Mouse (Mus musculus) hindbrain, embryonic 12.5 days (tissue): Measurements from ENCODE around the gene Mdn1. TPM values are rescaled to one million over a fixed set of nuclear protein-coding genes. Genes with fewer than 3 reads are reported as not detected.

Experiments
- ATAC-seq: fragments of 200-750 bp; cut with Nextera tagmentation; 2 replicates; pipeline ENCODE4 v1.8.0; 2017; ENCODE audit warnings: moderate TSS enrichment; ENCODE audit not compliant: low FRiP score
- H3K27ac ChIP-seq: fragments of 300-500 bp; sonication (generic); 2 replicates; pipeline ENCODE4 v1.5.1; 2016; ENCODE audit warnings: mild to moderate bottlenecking
- H3K27me3 ChIP-seq: fragments of 300-500 bp; sonication (generic); 2 replicates; pipeline ENCODE4 v1.6.1; 2016; ENCODE audit warnings: mild to moderate bottlenecking
- H3K36me3 ChIP-seq: fragments of 300-500 bp; sonication (generic); 2 replicates; pipeline ENCODE4 v1.6.1; 2016; ENCODE audit warnings: mild to moderate bottlenecking
- H3K4me1 ChIP-seq: fragments of 300-500 bp; sonication (generic); 2 replicates; pipeline ENCODE4 v1.6.1; 2016
- H3K4me2 ChIP-seq: fragments of 300-500 bp; sonication (generic); replicated peaks from 2 replicates; pipeline ENCODE4 v1.6.1; 2016; ENCODE audit warnings: mild to moderate bottlenecking
- H3K4me3 ChIP-seq: fragments of 300-500 bp; sonication (generic); 2 replicates; pipeline ENCODE4 v1.5.1; 2016; ENCODE audit warnings: mild to moderate bottlenecking
- H3K9ac ChIP-seq: fragments of 300-500 bp; sonication (generic); 2 replicates; pipeline ENCODE4 v1.6.1; 2016; ENCODE audit warnings: mild to moderate bottlenecking, moderate library complexity
- H3K9me3 ChIP-seq: fragments of 300-500 bp; sonication (generic); replicated peaks from 2 replicates; pipeline ENCODE4 v1.6.1; 2016; ENCODE audit warnings: mild to moderate bottlenecking
- WGBS: fragments of 180-500 bp; shearing (Covaris S2); methylation state at CpG from one replicate; pipeline ENCODE4 v1.1.7; 2016; 5-methylcytosine and 5-hydroxymethylcytosine counted together
- polyA plus RNA-seq: library from polyadenylated mRNA; unstranded; fragments of >200 nt; fragmentation: Nextera tagmentation; extraction: Ambion mirVana; gene quantifications from 2 replicates; pipeline ENCODE4 v1.2.1, GENCODE M21; 2016

Mdn1 gene
- polyA plus RNA-seq, 1 experiment from 2014 or later, result 17.5 TPM

- no peak for ATAC-seq
- no peak overlapping the region for H3K27ac ChIP-seq
- no peak overlapping the region for H3K4me3 ChIP-seq
- H3K36me3 ChIP-seq, result peaks cover 54% of the 10 kb centered on the region
- 87% methylated on average over 6 of the region's 6 CpGs for WGBS
- H3K4me2 ChIP-seq, result no peak overlapping the region
- H3K9ac ChIP-seq, result no peak overlapping the region
- no peaks in the 10 kb centered on the region for H3K4me1 ChIP-seq
- H3K27me3 ChIP-seq, result no peaks in the 10 kb centered on the region
- H3K9me3 ChIP-seq, result no peaks in the 10 kb centered on the region
These were observed 26.2 kb downstream of the Mdn1 start for GRCm38 (mm10) chr4:32683061-32683582.

GRCm38 (mm10) chr4:32717733-32718132, 60.8 kb downstream of the Mdn1 start:
- no peak overlapping the region for H3K27ac ChIP-seq
- H3K9me3 ChIP-seq, result no peaks in the 10 kb centered on the region
- no peaks in the 10 kb centered on the region for H3K27me3 ChIP-seq
- no peaks in the 10 kb centered on the region for H3K4me1 ChIP-seq
- H3K4me2 ChIP-seq, result no peak overlapping the region
- no peak for ATAC-seq
- peaks cover 71% of the 10 kb centered on the region for H3K36me3 ChIP-seq
- 82% methylated on average over 1 of the region's 1 CpGs for WGBS
- H3K9ac ChIP-seq, result no peak overlapping the region
- H3K4me3 ChIP-seq, result no peak overlapping the region

GRCm38 (mm10) chr4:32745394-32745793, 88.5 kb downstream of the Mdn1 start:
- Histone ChIP-seq H3K4me2 (no peak overlapping the region), H3K27ac (no peak overlapping the region), H3K9ac (no peak overlapping the region), H3K4me3 (no peak overlapping the region), H3K36me3 (peaks cover 92% of the 10 kb centered on the region), H3K27me3 (no peaks in the 10 kb centered on the region), H3K9me3 (no peaks in the 10 kb centered on the region), H3K4me1 (no peaks in the 10 kb centered on the region)
- ATAC-seq, result no peak
- 87% methylated on average over 6 of the region's 6 CpGs for WGBS

DNA sequence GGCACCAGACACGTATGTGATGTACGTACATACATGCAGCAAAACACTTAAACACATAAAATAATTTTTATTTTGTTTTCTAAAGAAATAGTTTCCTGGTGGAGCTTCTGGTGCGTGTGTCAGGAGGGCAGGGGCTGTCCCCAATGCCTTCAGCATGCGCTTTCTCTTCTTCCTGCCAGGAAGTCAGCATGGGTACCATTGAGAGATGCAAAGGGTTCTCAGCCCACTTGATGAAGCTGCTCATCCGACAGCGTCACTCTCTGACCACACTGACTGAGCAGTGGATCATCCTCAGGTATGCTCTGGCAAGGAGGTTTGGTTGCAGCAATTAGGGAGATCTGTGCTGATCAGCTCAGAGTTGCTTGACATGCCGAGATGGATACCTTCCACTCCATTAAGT, 91.5 kb downstream of the Mdn1 start:
- Histone ChIP-seq H3K9me3 (no peaks in the 10 kb centered on the region), H3K27ac (no peak overlapping the region), H3K4me2 (no peak overlapping the region), H3K36me3 (peaks cover 91% of the 10 kb centered on the region), H3K9ac (no peak overlapping the region), H3K4me1 (no peaks in the 10 kb centered on the region), H3K27me3 (no peaks in the 10 kb centered on the region), H3K4me3 (no peak overlapping the region)
- WGBS, result 92% methylated on average over 7 of the region's 7 CpGs
- no peak for ATAC-seq

GRCm38 (mm10) chr4:32750711-32751110, 93.8 kb downstream of the Mdn1 start:
- H3K36me3 ChIP-seq, result peaks cover 83% of the 10 kb centered on the region
- no peaks in the 10 kb centered on the region for H3K9me3 ChIP-seq
- no peak overlapping the region for H3K9ac ChIP-seq
- no peaks in the 10 kb centered on the region for H3K27me3 ChIP-seq
- no peak overlapping the region for H3K4me3 ChIP-seq
- ATAC-seq, result no peak
- H3K4me1 ChIP-seq, result no peaks in the 10 kb centered on the region
- no peak overlapping the region for H3K4me2 ChIP-seq
- no peak overlapping the region for H3K27ac ChIP-seq
- WGBS, result 97% methylated on average over 1 of the region's 1 CpGs

GRCm38 (mm10) chr4:32757430-32757829, 100.5 kb downstream of the Mdn1 start:
- no peaks in the 10 kb centered on the region for H3K4me1 ChIP-seq
- no peak for ATAC-seq
- 88% methylated on average over 2 of the region's 2 CpGs for WGBS
- no peaks in the 10 kb centered on the region for H3K27me3 ChIP-seq
- H3K4me3 ChIP-seq, result no peak overlapping the region
- H3K27ac ChIP-seq, result no peak overlapping the region
- H3K9me3 ChIP-seq, result no peaks in the 10 kb centered on the region
- H3K36me3 ChIP-seq, result peaks cover 69% of the 10 kb centered on the region
- H3K9ac ChIP-seq, result no peak overlapping the region
- no peak overlapping the region for H3K4me2 ChIP-seq

DNA sequence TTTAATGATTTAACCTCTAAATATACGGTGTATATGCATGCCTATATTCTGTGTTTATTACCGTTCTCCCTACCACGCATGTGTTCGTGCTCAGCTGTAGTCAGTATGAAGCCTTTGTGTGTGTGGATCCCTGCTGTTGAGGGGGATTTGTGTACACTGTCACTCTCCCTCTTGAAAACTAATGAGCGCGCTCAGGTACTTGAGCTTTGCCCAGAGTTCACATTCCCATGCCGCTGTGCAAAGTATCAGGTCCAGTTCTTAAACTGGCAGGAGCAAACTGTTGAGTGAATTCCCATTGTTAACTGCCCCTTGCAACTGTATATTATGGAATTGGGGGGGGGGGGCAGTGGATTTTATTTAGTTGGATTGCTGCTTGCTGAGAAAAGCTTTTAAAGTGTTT, 110.6 kb downstream of the Mdn1 start:
- Histone ChIP-seq H3K36me3 (peaks cover 67% of the 10 kb centered on the region), H3K4me2 (no peak overlapping the region)
- 92% methylated on average over 7 of the region's 7 CpGs for WGBS

GRCm38 (mm10) chr4:32768046-32768445, 111.1 kb downstream of the Mdn1 start:
- WGBS, result 90% methylated on average over 10 of the region's 10 CpGs
- Histone ChIP-seq H3K9ac (no peak overlapping the region), H3K27ac (no peak overlapping the region), H3K9me3 (no peaks in the 10 kb centered on the region), H3K4me3 (no peak overlapping the region), H3K36me3 (peaks cover 67% of the 10 kb centered on the region), H3K4me1 (no peaks in the 10 kb centered on the region), H3K4me2 (no peak overlapping the region), H3K27me3 (no peaks in the 10 kb centered on the region)
- no peak for ATAC-seq

More for the DNA sequence above, 110.6 kb downstream of the Mdn1 start:
- H3K27ac ChIP-seq, result no peak overlapping the region
- no peaks in the 10 kb centered on the region for H3K9me3 ChIP-seq
- H3K27me3 ChIP-seq, result no peaks in the 10 kb centered on the region
- no peak overlapping the region for H3K9ac ChIP-seq
- no peak overlapping the region for H3K4me3 ChIP-seq
- H3K4me1 ChIP-seq, result no peaks in the 10 kb centered on the region
- ATAC-seq, result no peak

DNA sequence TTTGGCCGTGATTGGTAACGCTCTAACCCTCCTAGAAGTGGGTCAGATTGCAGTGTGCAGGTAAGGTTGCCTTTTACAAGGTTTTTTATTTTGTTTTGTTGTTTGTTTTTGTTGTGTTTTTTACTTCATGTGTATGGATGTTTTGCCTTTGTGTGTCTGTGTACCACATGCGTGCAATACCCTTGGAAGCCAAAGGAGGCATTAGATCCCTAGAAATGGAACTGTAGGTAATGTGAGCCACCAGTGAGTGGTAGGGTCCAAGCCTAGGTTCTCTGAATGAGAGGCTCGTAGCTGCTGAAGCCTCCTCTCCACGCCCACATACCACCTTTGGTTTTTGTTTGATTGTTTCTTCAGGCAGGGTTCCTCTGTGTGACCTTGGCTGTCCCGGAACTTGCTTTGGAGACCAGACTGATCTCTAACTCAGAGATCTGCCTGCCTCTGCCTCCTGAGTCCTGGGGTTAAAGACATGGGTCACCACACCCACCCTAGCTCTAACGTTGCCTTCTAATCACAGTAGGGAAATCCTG, 113.4 kb downstream of the Mdn1 start:
- WGBS, result 95% methylated on average over 7 of the region's 7 CpGs
- Histone ChIP-seq H3K4me2 (no peak overlapping the region), H3K27ac (no peak overlapping the region), H3K9ac (no peak overlapping the region), H3K4me1 (no peaks in the 10 kb centered on the region), H3K4me3 (no peak overlapping the region), H3K36me3 (peaks cover 68% of the 10 kb centered on the region), H3K27me3 (no peaks in the 10 kb centered on the region), H3K9me3 (no peaks in the 10 kb centered on the region)
- ATAC-seq, result no peak

GRCm38 (mm10) chr4:32779996-32780395, 123.1 kb downstream of the Mdn1 start:
- H3K4me1 ChIP-seq, result no peaks in the 10 kb centered on the region
- H3K4me2 ChIP-seq, result no peak overlapping the region
- H3K36me3 ChIP-seq, result peaks cover 21% of the 10 kb centered on the region
- H3K4me3 ChIP-seq, result no peak overlapping the region
- no peak for ATAC-seq
- H3K27ac ChIP-seq, result no peak overlapping the region
- no peaks in the 10 kb centered on the region for H3K9me3 ChIP-seq
- WGBS, result 97% methylated on average over 4 of the region's 4 CpGs
- H3K27me3 ChIP-seq, result no peaks in the 10 kb centered on the region
- H3K9ac ChIP-seq, result no peak overlapping the region

- 89% methylated on average over 1 of the region's 1 CpGs for WGBS
- no peaks in the 10 kb centered on the region for H3K4me1 ChIP-seq
- H3K9ac ChIP-seq, result no peak overlapping the region
- no peak overlapping the region for H3K27ac ChIP-seq
- H3K9me3 ChIP-seq, result no peaks in the 10 kb centered on the region
- ATAC-seq, result no peak
- no peaks in the 10 kb centered on the region for H3K36me3 ChIP-seq
- H3K27me3 ChIP-seq, result no peaks in the 10 kb centered on the region
- H3K4me2 ChIP-seq, result no peak overlapping the region
- H3K4me3 ChIP-seq, result no peak overlapping the region
These were observed 130.2 kb downstream of the Mdn1 start for GRCm38 (mm10) chr4:32787110-32787509.

DNA sequence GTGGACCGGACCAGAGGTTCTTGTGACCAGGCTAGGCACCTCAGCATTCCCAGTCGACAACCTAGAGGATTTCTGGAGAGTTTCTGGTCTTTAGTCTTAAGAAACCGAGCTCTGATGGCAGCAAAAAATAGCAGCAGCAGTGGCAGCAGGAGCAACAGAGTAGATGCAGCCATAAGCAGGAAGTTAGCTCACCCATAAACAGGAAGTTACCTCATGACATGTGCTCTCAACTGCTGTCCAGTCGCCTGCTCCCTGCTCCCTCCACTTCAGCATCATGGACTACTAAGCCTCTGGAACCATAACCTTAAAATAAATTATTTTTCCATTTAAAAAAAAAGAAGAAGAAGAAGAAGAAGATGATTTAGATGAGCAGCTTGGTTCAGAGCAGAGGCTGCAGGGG, 132.1 kb downstream of the Mdn1 start:
- H3K27me3 ChIP-seq, result no peaks in the 10 kb centered on the region
- no peak overlapping the region for H3K9ac ChIP-seq
- ATAC-seq, result no peak
- H3K4me2 ChIP-seq, result no peak overlapping the region
- no peak overlapping the region for H3K27ac ChIP-seq
- WGBS, result 87% methylated on average over 4 of the region's 4 CpGs
- H3K9me3 ChIP-seq, result no peaks in the 10 kb centered on the region
- no peaks in the 10 kb centered on the region for H3K36me3 ChIP-seq
- H3K4me1 ChIP-seq, result no peaks in the 10 kb centered on the region
- H3K4me3 ChIP-seq, result no peak overlapping the region

DNA sequence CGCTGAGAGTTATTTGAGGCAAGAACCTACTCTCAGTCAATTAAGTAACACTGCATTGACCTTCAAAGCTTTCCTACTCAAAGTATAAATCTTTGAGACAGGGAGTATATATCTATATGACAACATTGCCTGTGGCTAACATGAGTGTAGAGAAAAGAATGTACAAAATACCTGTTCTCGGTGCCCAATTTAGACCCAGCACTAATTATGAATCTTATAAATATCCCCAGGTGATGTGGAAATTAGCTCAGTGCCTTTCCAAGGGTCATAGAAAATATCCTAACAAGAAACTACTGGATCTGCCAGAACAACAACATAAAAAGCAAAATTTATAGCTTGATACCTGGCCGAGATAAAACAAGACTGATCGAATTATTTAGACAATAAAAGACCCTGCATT, 142.1 kb downstream of the Mdn1 start:
- no peak overlapping the region for H3K27ac ChIP-seq
- ATAC-seq, result no peak
- H3K4me2 ChIP-seq, result no peak overlapping the region
- 97% methylated on average over 4 of the region's 4 CpGs for WGBS
- H3K36me3 ChIP-seq, result no peaks in the 10 kb centered on the region
- peaks cover 11% of the 10 kb centered on the region for H3K4me1 ChIP-seq
- no peaks in the 10 kb centered on the region for H3K27me3 ChIP-seq
- H3K9ac ChIP-seq, result no peak overlapping the region
- H3K9me3 ChIP-seq, result no peaks in the 10 kb centered on the region
- H3K4me3 ChIP-seq, result no peak overlapping the region
